Mouse (Mus musculus) intestine, embryonic 14.5 days (tissue): ENCODE data around the gene Caskin1. TPM values are rescaled to one million over a fixed set of nuclear protein-coding genes. Genes with fewer than 3 reads are reported as not detected.

Source experiments
- ATAC-seq: fragments of 200-750 bp; cut with Nextera tagmentation; replicated peaks from 2 replicates; pipeline ENCODE4 v1.8.0; 2017; ENCODE audit warnings: low read depth, moderate number of reproducible peaks, moderate TSS enrichment, moderate library complexity; ENCODE audit not compliant: low FRiP score, low TSS enrichment
- DNase-seq: peaks from one replicate; pipeline ENCODE4 v3.0.0-alpha.2; 2018; ENCODE audit warnings: low spot score
- H3K27ac ChIP-seq: fragments of 300-500 bp; sonication (generic); 2 replicates; pipeline ENCODE4 v1.5.1; 2014; ENCODE audit warnings: low read depth, mild to moderate bottlenecking, control low read depth
- H3K27me3 ChIP-seq: fragments of 300-500 bp; sonication (generic); replicated peaks from 2 replicates; pipeline ENCODE4 v1.6.1; 2014; ENCODE audit warnings: low read length, control low read depth; ENCODE audit not compliant: control insufficient read depth, insufficient read depth
- H3K36me3 ChIP-seq: fragments of 300-500 bp; sonication (generic); 2 replicates; pipeline ENCODE4 v1.6.1; 2014; ENCODE audit warnings: low read length, control low read depth; ENCODE audit not compliant: control insufficient read depth, insufficient read depth
- H3K4me1 ChIP-seq: fragments of 300-500 bp; sonication (generic); replicated peaks from 2 replicates; pipeline ENCODE4 v1.6.1; 2014; ENCODE audit warnings: low read length, control low read depth, mixed read lengths; ENCODE audit not compliant: control insufficient read depth, insufficient read depth
- H3K4me2 ChIP-seq: fragments of 300-500 bp; sonication (generic); 2 replicates; pipeline ENCODE4 v1.6.1; 2014; ENCODE audit warnings: low read length
- H3K4me3 ChIP-seq: fragments of 300-500 bp; sonication (generic); 2 replicates; pipeline ENCODE4 v1.5.1; 2014; ENCODE audit warnings: low read depth, low read length, control low read depth, mixed read lengths
- H3K9ac ChIP-seq: fragments of 300-500 bp; sonication (generic); 2 replicates; pipeline ENCODE4 v1.6.1; 2014; ENCODE audit warnings: mild to moderate bottlenecking, low read length
- H3K9me3 ChIP-seq: fragments of 300-500 bp; sonication (generic); 2 replicates; pipeline ENCODE4 v1.6.1; 2016; ENCODE audit warnings: low read length, control low read depth; ENCODE audit not compliant: control insufficient read depth
- WGBS: fragments of 180-500 bp; shearing (Covaris S2); extraction: QIAGEN DNeasy Blood & Tissue Kit; methylation state at CpG from one replicate; pipeline ENCODE4 v1.1.7; 2014; 5-methylcytosine and 5-hydroxymethylcytosine counted together
- polyA plus RNA-seq: library from polyadenylated mRNA; unstranded; fragments of >200 nt; fragmentation: Nextera tagmentation; extraction: Ambion mirVana; gene quantifications from 2 replicates; pipeline ENCODE4 v1.2.1, GENCODE M21; 2014

Caskin1 gene
- polyA plus RNA-seq, 1 experiment from 2014 or later: 2.8 TPM

- H3K4me2 ChIP-seq: no peak overlapping the region
- no peaks in the 10 kb centered on the region for H3K36me3 ChIP-seq
- WGBS: 11% methylated on average over 3 of the region's 3 CpGs
- no peak overlapping the region for H3K4me3 ChIP-seq
- H3K9ac ChIP-seq: no peak overlapping the region
- H3K27me3 ChIP-seq: no peaks in the 10 kb centered on the region
- DNase-seq: no peak
- no peak overlapping the region for H3K27ac ChIP-seq
- no peaks in the 10 kb centered on the region for H3K4me1 ChIP-seq
- H3K9me3 ChIP-seq: no peaks in the 10 kb centered on the region
- ATAC-seq: no peak; the same call in 1 of the 2 replicates
These were observed 52.0 kb downstream of the Caskin1 start for GRCm38 (mm10) chr17:24540375-24540774.

- H3K27me3 ChIP-seq: no peaks in the 10 kb centered on the region
- H3K9ac ChIP-seq: no peak overlapping the region
- ATAC-seq (no peak), DNase-seq (no peak)
- H3K9me3 ChIP-seq: no peaks in the 10 kb centered on the region
- no peak overlapping the region for H3K27ac ChIP-seq
- no peak overlapping the region for H3K4me3 ChIP-seq
- no peak overlapping the region for H3K4me2 ChIP-seq
- H3K36me3 ChIP-seq: no peaks in the 10 kb centered on the region
- WGBS: 19% methylated on average over 12 of the region's 12 CpGs
- peaks cover 8% of the 10 kb centered on the region; the same call in 1 of the 2 replicates for H3K4me1 ChIP-seq
These were observed 56.2 kb downstream of the Caskin1 start for GRCm38 (mm10) chr17:24544613-24545012.

- no peaks in the 10 kb centered on the region for H3K36me3 ChIP-seq
- no peak overlapping the region for H3K4me2 ChIP-seq
- DNase-seq (no peak), ATAC-seq (no peak)
- no peaks in the 10 kb centered on the region for H3K27me3 ChIP-seq
- H3K4me3 ChIP-seq: no peak overlapping the region
- no peak overlapping the region for H3K9ac ChIP-seq
- H3K4me1 ChIP-seq: peaks cover 8% of the 10 kb centered on the region; the same call in 1 of the 2 replicates
- no peak overlapping the region for H3K27ac ChIP-seq
- 76% methylated on average over 2 of the region's 2 CpGs for WGBS
- no peaks in the 10 kb centered on the region for H3K9me3 ChIP-seq
These were observed 56.8 kb downstream of the Caskin1 start for GRCm38 (mm10) chr17:24545247-24545646.

- peaks cover 15% of the 10 kb centered on the region; the same call in 1 of the 2 replicates for H3K4me1 ChIP-seq
- no peak for DNase-seq
- H3K4me3 ChIP-seq: no peak overlapping the region
- H3K27ac ChIP-seq: no peak overlapping the region
- H3K4me2 ChIP-seq: no peak overlapping the region
- 59% methylated on average over 3 of the region's 3 CpGs for WGBS
- H3K27me3 ChIP-seq: no peaks in the 10 kb centered on the region
- H3K36me3 ChIP-seq: no peaks in the 10 kb centered on the region
- ATAC-seq: no peak
- H3K9me3 ChIP-seq: no peaks in the 10 kb centered on the region
- H3K9ac ChIP-seq: no peak overlapping the region
These were observed 57.8 kb downstream of the Caskin1 start for GRCm38 (mm10) chr17:24546234-24546633.

- 40% methylated on average over 9 of the region's 9 CpGs for WGBS
- H3K27ac ChIP-seq: no peak overlapping the region
- DNase-seq: no peak
- peak overlapping the region; percentile 82 for H3K4me3 ChIP-seq
- no peaks in the 10 kb centered on the region for H3K9me3 ChIP-seq
- H3K4me1 ChIP-seq: peaks cover 27% of the 10 kb centered on the region; the same call in 1 of the 2 replicates
- H3K36me3 ChIP-seq: 0 out of 2 replicates have a peak, but pooled peaks cover 5% of the 10 kb centered on the region
- peak overlapping the region; percentile 79 for H3K4me2 ChIP-seq
- no peak for ATAC-seq
- H3K27me3 ChIP-seq: no peaks in the 10 kb centered on the region
- H3K9ac ChIP-seq: peak overlapping the region; percentile 35; the same call in 1 of the 2 replicates
These were observed 60.0 kb downstream of the Caskin1 start for GRCm38 (mm10) chr17:24548435-24548834.

GRCm38 (mm10) chr17:24548921-24549617, 60.7 kb downstream of the Caskin1 start:
- DNase-seq (peak; percentile 70), ATAC-seq (peak; percentile 29)
- Histone ChIP-seq H3K36me3 (0 out of 2 replicates have a peak, but pooled peaks cover 5% of the 10 kb centered on the region), H3K4me3 (peak overlapping the region; percentile 82), H3K9me3 (no peaks in the 10 kb centered on the region), H3K4me2 (peak overlapping the region; percentile 79), H3K4me1 (peaks cover 27% of the 10 kb centered on the region; the same call in 1 of the 2 replicates), H3K9ac (peak overlapping the region; percentile 35), H3K27me3 (no peaks in the 10 kb centered on the region), H3K27ac (peak overlapping the region; percentile 73)
- WGBS: 3% methylated on average over 23 of the region's 23 CpGs

GRCm38 (mm10) chr17:24549618-24550415, 61.4 kb downstream of the Caskin1 start, which contains the start of gene Pkd1:
TSS of gene Pkd1 (plus strand) at chr17:24549834.
- H3K27me3 ChIP-seq: no peaks in the 10 kb centered on the region
- peak within 1 kb of the TSS; percentile 79 for H3K4me2 ChIP-seq
- under 1% methylated on average over 69 of the region's 72 CpGs for WGBS
- H3K4me1 ChIP-seq: peaks cover 27% of the 10 kb centered on the region; the same call in 1 of the 2 replicates
- H3K36me3 ChIP-seq: 0 out of 2 replicates have a peak, but pooled peaks cover 5% of the 10 kb centered on the region
- peak within 1 kb of the TSS; percentile 82 for H3K4me3 ChIP-seq
- peak; percentile 96 for ATAC-seq
- peak within 1 kb of the TSS; percentile 89 for H3K9ac ChIP-seq
- H3K27ac ChIP-seq: peak within 1 kb of the TSS; percentile 96
- H3K9me3 ChIP-seq: no peaks in the 10 kb centered on the region
- DNase-seq: peak; percentile 98

- WGBS: under 1% methylated on average over 44 of the region's 44 CpGs
- no peaks in the 10 kb centered on the region for H3K9me3 ChIP-seq
- DNase-seq: peak; percentile 89
These were observed 62.1 kb downstream of the Caskin1 start for GRCm38 (mm10) chr17:24550416-24551049.

More at GRCm38 (mm10) chr17:24550416-24551049, 62.1 kb downstream of the Caskin1 start:
- no peaks in the 10 kb centered on the region for H3K27me3 ChIP-seq
- H3K36me3 ChIP-seq: 0 out of 2 replicates have a peak, but pooled peaks cover 5% of the 10 kb centered on the region
- H3K9ac ChIP-seq: peak overlapping the region; percentile 89
- peak overlapping the region; percentile 82 for H3K4me3 ChIP-seq
- peaks cover 27% of the 10 kb centered on the region; the same call in 1 of the 2 replicates for H3K4me1 ChIP-seq
- H3K4me2 ChIP-seq: peak overlapping the region; percentile 79
- ATAC-seq: peak; percentile 69
- peak overlapping the region; percentile 96 for H3K27ac ChIP-seq
